Mouse (Mus musculus) cerebellum, adult 8-10 months (tissue): ENCODE measurements at regions not wholly inside any gene's neighbourhood (a gene's known extent, or its start where the extent isn't known, plus 50 kb on each side); places are given as distances from the start of the nearest gene placed in this dataset.
"Not testable (repeated sequence)": the region's sequence is repeated elsewhere in the genome, so short reads cannot be mapped to it uniquely, and the experiment has no call there.

Source experiments
- DNase-seq: peaks from one replicate; pipeline ENCODE4 v3.0.0; 2022

- DNase-seq: no peak
Observed at GRCm38 (mm10) chr4:153738088-153738487, 218.9 kb upstream of the A430005L14Rik start.

GRCm38 (mm10) chr4:153742241-153742640 lies 214.8 kb upstream of the A430005L14Rik start:
- no peak for DNase-seq

DNA sequence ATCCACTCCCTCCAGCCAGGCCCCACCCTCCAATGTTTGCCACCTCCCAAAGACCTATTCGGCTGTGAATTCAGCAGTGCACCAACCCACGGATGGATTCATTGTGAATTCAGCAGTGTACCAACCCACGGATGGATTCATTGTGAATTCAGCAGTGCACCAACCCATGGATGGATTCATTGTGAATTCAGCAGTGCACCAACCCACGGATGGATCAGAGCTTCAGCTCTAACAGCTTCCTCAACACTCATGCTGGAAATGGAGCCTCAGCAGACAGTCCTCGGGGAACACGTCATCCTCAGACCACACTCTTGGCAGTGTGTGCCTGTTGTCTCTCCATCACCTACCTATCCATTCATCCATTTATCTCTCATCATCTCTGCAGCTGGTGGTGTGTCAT lies 204.2 kb upstream of the A430005L14Rik start:
- DNase-seq: no peak

DNA sequence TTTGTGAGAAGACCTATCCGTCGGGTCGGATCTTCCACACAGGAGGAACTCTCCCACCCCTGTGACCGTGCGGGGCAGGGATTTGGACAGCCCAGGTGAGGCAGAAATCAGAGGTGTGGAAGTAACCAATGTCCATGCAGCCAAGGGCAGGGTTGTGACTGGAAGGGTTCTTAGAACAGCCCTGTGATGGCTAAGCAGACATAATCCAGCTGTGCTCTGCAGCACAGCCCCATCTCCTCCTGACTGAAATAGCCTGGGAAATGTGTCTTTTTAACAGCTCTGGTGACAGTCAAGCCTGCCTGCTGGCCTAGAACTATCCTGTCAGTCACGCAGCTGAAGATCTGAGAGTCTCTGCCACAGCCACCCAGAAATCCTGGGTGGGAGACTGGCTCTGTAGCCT lies 198.7 kb upstream of the A430005L14Rik start:
- no peak for DNase-seq

DNA sequence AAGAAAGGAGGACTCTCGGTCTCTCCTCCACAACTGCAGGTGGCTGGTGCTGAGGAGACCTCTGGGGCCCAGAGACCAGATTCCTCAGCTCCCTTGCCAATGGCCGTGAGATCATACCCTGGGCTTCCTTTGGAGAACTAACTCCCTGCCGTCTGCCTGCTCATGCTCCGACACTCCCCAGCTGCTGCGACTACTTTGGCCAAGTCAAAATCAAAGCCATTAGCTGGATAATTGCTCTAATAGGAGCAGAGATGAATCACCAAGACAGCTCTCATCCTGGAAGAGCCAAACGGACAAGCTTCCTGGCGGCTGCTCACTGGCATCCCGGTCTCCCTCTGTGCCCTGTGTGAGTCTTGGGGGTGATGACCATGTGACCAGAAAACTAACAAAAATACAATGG lies 198.3 kb upstream of the A430005L14Rik start:
- no peak for DNase-seq

GRCm38 (mm10) chr4:153760934-153761333 lies 196.1 kb upstream of the A430005L14Rik start:
- DNase-seq: no peak

GRCm38 (mm10) chr4:153763413-153763812 lies 193.6 kb upstream of the A430005L14Rik start:
- no peak for DNase-seq

GRCm38 (mm10) chr4:153767713-153768112 lies 189.3 kb upstream of the A430005L14Rik start:
- DNase-seq: no peak

- DNase-seq: no peak
Observed at GRCm38 (mm10) chr4:153768350-153768749, 188.7 kb upstream of the A430005L14Rik start.

- DNase-seq: no peak
Observed at GRCm38 (mm10) chr4:153770675-153771074, 186.4 kb upstream of the A430005L14Rik start.

- no peak for DNase-seq
Observed at GRCm38 (mm10) chr4:153780501-153780900, 176.5 kb upstream of the A430005L14Rik start.

- peak; percentile 3 for DNase-seq
Observed at GRCm38 (mm10) chr4:153781271-153781670, 175.8 kb upstream of the A430005L14Rik start.

GRCm38 (mm10) chr4:153781981-153782521 lies 175.0 kb upstream of the A430005L14Rik start:
- no peak for DNase-seq

- no peak for DNase-seq
Observed at GRCm38 (mm10) chr4:153784401-153784800, 172.6 kb upstream of the A430005L14Rik start.

DNA sequence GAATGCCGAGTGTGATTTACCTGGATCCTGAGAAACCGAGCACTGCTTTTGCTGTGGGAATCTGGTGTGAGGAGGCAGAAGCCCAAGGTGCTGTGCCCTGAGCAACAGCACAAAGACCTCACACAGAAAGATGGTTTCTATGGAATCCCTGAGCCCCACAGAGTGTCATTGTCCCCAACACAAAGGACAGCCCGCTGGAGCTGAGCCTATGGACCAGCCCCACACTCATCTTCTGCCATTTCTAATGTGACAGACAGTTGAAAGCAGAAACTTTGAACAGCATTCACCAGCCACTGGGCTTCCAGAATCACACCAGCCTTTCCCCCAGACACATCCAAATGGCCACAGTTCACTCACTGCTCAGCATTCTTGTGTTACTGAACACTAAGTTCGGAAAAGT lies 171.5 kb upstream of the A430005L14Rik start:
- no peak for DNase-seq

DNA sequence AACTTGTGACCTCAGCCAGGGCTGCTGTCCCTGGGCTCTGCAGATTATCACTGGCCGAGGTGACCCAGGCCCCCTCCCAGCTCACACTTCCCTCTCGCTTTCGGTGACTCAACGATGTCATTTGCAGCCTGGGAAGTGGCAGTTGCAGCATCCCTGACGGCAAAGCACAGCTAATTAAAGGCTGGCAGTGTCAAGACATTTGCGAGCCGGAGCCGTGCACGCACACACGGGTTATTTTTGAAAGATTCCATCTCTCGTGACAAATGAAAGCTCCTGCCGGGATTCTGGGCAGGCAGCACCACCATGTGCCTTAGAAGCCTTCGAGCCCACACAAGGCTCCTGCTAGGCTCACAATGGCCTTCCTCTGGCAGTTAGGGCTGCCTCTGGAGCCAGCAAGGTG lies 164.7 kb upstream of the A430005L14Rik start:
- no peak for DNase-seq

DNA sequence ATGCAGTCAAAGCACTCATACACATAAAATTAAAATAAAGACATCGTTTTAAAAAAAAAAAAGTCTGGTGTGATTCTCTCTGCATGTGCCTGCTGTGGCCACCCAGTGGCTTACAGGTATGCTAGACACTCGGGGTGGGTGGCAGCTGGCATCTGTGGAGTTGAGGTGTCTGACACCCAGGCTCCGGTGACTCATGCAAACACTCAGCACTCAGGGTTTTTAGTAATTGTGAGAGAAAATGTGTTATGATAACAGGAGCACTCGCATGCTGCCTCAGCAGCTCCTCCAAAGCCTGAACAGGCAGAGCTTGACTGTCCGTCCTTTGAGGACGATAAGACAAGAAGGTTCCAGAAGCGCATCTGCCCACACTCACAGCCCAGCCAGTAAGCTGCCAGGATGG lies 159.0 kb upstream of the A430005L14Rik start:
- DNase-seq: no peak

DNA sequence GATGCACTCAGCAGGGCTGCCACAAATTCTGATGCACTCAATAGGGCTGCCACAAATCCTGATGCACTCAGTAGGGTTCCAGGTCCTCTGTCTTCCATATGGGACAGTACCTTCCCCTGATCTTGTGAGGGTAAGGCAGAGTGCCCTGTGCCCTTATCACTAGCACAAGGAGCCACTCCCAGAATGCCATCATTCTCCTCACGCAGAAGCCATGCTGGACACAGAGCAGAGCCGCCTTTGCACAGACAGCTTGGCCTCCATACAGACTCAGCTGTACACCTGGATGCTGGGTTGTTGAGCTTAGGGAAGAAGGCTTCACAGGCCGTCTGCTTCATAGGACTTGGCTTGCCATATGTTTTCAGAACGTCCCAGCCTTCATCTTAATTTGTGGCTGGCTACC lies 151.3 kb upstream of the A430005L14Rik start:
- DNase-seq: no peak

DNA sequence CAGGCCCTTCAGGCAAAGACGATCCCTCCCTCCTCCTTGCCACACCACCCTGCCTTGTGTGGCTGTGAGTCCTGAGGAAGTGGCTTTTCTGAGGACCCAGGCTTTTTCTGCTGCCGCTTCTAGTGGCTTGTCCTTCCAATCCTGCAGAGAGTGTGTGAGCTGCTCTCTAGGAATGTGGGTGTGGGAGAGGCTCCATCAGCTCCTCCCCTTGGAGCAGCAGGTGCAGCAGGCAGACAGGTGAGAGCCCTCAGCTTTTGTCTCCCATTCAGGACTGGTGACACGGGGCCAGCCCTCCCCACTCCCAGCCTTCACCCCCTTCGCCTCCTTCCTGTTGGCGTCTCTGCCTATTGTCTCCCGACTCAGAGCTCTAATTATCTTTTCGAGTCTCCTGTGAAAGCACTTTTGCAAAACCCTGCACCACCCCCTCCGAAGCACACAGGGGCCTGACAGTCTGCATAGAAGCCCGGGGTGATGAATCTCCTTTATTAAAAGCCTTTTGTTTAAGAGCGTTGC lies 150.8 kb upstream of the A430005L14Rik start:
- DNase-seq: no peak

GRCm38 (mm10) chr4:153806820-153807436 lies 150.1 kb upstream of the A430005L14Rik start:
- DNase-seq: no peak

DNA sequence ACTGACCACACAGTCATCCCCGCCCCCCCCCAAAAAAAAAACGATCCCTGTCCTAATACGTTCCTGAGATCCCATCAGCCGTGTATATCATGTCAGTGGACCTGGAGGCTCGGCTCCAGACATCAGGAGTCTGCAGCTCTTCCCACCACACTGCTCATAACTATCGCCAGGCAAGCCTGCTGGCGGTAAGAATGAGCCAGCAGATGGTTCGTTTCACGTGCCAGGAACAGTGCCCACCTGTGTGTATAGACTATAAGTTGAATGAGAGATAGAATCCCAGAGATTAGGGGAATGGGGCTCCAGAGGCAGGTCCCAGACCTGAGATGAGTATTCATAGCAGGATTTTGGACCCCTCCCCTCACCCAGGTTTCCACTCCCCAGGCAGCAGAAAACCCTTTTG lies 144.2 kb upstream of the A430005L14Rik start:
- DNase-seq: no peak

DNA sequence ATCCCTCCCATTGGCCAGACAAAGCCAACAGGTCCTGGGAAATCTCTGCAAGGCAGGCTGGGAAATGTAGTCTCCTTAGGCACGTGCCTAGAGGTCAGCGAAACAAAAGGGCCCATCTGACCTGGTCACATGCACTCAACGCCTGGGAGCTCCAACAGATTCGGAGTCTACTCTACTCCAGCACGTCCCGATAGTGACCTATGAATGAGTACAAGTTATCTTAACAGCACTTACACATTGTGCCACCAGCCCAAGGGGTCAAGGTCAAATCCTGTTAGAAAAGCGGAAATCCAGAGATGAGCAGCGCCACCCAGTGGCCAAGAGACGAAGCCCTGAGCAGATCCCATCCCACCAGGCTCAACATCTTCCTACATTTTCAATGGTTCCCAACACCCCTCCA lies 129.1 kb upstream of the A430005L14Rik start:
- no peak for DNase-seq

DNA sequence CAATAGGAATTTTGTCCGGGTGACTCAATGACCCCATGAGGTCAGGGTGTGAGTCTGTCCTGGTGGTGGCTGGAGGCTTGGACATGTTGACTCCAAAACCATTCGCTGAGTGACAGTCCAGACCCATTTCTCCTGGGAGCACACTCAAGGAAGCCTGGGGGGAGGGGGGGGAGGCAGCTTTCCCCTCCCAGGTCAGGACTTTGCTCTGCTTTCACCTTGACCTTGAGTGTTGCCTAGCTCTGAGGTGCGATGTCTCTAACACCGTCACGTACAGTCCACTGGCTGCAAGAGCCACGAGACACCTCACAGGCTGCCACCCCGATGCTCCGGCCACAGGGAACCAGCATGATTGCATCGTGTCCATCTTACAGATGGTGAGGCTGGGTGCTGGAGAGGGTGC lies 127.3 kb upstream of the A430005L14Rik start:
- DNase-seq: no peak

GRCm38 (mm10) chr4:153830491-153830890 lies 126.5 kb upstream of the A430005L14Rik start:
- no peak for DNase-seq

DNA sequence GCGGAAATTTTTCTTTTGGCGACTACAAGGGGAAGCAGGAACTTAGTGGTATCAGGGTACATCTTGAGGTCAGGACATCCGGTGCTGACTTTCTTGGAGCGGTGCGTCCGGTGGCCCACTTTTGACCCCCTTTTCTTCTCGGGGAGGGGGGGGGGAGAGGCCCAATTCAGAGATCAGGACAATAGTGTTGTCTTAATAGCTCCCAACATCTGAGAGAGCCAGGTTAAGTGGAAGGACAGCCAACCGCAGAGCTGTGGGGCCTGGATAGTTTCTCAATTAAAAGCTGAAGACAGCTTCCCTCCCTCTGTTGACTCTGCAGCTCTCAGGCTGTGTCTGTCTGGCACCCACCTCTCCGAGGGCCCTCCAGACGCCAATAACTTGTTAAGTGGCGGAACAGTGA lies 125.8 kb upstream of the A430005L14Rik start:
- DNase-seq: not testable (repeated sequence)
